Mouse (Mus musculus): ENCODE measurements at regions not wholly inside any gene's neighbourhood (a gene's known extent, or its start where the extent isn't known, plus 50 kb on each side); places are given as distances from the start of the nearest gene placed in this dataset.

DNA sequence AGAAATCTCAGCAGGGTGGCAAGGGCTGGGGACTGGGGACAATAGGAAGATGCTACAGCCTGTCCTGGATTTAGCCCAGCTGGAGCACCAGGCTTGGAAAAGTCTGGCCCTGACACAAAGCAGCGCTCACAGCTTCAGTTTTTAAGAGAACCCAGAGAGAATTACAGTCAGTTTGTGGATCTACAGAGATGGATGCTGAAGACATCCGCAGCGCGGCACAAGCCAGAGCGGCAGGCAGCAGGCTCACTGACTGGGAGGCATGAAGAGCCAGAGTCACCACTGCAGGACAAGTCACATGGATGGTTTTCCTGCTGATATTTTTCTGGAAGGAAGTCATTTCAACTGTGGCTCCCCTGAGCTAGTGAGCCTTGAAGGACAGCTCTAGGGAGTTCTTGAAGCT, 189.0 kb upstream of the Ctbp2 start:
- TF ChIP-seq CTCF (IDR thresholded peaks at IDR 0.05) (no peak), EP300 (IDR thresholded peaks at IDR 0.05) (no peak)
